Mouse (Mus musculus): ENCODE data around the gene Ajap1.

The Ajap1 gene

DNA sequence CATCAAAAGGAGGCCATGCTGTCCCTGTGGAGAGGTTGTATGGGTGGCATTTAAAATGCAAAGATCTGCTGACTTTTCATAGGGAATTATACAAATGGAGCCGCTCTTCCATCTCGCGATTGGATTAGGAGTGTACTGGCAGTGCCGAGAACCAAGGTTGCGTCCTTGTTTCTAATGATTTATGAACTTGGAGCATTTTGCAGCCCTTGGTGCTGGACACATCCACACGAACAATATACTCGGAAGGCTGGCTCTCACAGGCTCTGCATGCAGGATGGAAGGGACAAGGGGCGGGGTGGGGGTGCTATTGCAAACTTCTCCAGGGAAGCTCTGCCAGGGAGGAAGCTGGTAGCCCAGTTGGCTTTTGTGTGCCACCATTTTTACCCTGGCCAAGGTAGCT lies 31.1 kb downstream of the Ajap1 start:
- DNase-seq (ENCODE audit: low read depth), result no peak

GRCm38 (mm10) chr4:153442522-153442921 lies 40.1 kb downstream of the Ajap1 start:
- DNase-seq (ENCODE audit: low read depth), result no peak

- no peak for DNase-seq (ENCODE audit: low read depth)
These were observed 42.7 kb downstream of the Ajap1 start for GRCm38 (mm10) chr4:153439868-153440267.

GRCm38 (mm10) chr4:153439031-153439430 lies 43.6 kb downstream of the Ajap1 start:
- DNase-seq (ENCODE audit: low read depth), result no peak

DNA sequence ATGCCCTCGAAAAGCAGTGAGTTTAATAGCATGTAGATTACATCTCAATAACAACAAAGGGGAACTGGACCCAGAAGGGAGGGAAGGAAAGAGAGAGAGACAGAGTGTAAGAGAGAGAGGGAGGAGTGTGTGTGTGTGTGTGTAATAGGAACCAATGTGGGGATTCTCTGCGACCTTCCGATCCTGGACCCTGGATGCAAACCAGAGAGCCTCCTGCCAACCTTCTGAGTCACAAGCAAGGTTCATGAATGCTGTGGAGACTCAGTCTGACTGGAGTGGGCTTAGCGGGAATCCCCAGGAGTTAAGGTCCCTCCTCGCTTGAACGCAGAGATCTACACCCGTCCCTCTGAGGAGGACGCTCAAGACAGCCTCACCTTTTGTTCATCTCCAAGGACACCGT lies 45.4 kb downstream of the Ajap1 start:
- DNase-seq (ENCODE audit: low read depth), result no peak

DNA sequence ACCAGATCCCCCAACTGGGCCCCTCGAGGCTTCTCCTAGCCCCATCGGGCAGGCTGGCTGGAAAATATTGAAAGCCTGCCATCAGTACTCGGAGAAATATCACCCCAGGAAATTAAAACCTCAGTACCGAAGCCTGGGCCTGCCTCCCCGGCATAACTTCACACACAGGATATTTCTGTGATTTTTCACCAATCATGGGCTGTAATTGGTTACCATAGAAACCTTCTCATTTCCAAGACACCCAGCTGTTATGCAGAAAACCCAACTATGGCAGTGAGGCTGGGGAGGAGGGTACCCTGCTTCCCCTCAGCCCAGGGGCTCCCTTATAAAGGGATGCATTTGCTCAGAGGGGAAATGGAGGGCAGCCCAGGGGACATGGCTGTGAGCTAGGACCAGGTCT lies 46.7 kb downstream of the Ajap1 start:
- DNase-seq (ENCODE audit: low read depth), result no peak

DNA sequence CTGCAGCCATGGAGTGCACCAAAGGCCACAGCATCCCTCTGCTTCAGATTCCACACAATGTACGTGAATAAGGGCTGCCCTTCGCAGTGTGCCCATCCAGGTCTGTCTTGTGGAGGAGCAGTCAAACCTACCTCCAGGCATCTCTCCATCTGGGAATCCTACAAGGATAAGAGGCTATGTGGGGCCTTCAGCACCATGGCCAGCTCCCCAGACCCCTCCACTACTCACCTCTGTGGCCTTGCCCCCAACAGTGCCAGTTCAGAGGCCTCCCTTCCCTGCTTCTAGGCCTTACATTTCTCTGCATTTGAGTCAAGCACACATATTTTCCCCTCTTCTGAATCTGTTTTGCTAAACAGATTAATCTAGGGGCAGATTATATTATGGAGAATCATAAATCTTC lies 52.6 kb downstream of the Ajap1 start:
- DNase-seq (ENCODE audit: low read depth), result no peak

DNA sequence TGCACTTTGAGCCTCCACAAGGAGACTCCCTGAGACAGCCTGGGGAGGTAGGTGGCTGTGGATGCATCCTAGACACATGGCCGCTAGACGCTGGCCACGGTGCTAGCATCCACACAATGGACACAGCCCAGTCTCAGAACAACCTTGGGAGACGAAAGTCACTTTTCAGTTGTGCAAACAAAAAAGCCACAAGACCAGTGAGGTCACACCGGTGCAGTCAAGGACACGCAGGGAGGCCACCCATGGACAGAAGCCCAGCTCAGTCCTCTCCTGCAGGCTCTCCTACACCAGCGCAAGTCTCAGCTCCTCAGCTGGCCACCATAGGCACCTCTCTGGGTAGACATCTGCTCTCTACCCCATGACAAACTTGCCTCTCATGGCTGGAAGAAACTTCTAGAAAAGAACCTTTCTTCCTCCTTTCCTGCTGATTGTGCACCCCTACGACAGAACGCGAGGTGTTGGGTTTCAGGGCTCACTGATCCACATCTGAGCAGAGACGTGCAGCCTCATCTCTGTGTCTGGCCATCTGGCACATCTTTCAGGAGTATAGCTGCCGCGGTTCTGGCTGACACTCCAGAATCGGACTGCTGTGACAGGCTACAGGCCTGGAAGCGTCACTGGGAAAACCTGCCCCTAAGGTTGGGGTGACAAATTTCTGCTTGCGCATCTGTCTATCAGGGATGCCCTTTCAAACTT lies 56.5 kb downstream of the Ajap1 start:
- no peak for DNase-seq (ENCODE audit: low read depth)

- DNase-seq (ENCODE audit: low read depth), result no peak
These were observed 58.3 kb downstream of the Ajap1 start for GRCm38 (mm10) chr4:153424324-153424723.

DNA sequence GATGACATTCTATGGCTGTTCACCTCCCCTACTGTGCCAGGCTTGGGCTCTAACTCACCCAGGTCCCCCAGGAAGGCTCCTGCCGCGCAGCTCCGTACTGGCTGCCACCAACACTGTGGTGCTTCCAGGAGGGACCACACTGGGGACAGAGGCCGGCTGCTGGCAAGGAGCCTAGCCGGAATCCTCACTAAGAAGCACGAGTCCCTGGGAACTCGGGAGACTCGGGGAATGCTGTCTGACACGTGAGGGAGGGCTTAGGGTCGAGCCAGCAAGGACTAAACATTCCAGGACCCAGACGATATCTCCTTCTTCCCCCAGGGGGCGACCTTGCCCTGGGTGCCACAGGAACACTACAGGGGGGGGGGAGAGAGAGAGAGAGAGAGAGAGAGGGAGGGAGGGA lies 64.7 kb downstream of the Ajap1 start:
- DNase-seq (ENCODE audit: low read depth), result no peak

- no peak for DNase-seq (ENCODE audit: low read depth)
These were observed 65.3 kb downstream of the Ajap1 start for GRCm38 (mm10) chr4:153417164-153417896.

DNA sequence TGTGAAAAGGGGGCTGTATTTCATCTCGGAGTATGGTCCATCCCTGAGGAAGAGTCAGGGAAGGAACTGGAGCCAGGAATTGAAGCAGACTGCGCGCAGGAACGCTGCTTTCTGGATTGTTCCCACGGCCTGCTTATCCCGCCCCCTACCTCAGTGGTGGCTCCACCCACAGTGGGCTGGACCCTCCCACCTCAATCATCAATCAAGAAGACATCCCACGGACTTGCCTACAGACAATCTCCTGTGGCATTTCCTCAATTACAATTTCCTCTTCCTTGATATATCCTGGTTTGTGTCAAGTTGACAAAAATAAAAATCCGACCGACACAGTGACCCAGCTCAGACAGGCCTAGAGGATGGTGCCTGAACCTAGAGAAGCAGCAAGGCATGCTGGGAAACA lies 66.5 kb downstream of the Ajap1 start:
- DNase-seq (ENCODE audit: low read depth), result no peak

DNA sequence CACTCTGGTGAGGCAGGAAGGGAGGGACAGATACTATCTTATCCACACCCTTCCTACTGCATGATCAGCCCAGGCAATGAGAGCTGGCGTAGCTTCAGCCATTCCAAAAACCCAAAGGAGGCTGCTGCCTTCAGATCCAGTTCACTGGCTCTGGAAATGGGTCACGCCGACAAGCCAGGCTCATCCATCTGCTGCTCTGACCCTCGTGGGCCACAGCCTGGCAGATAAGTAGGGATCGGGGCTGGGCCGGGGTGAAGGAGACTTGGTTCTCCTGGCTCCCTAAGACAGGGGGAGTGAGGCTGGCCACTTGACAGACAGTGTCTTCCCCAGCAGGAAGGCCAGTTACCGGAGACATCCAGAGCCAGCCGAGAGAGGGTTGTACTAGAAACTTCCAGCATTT lies 84.2 kb downstream of the Ajap1 start:
- DNase-seq (ENCODE audit: low read depth), result no peak

- DNase-seq (ENCODE audit: low read depth), result no peak
These were observed 95.1 kb downstream of the Ajap1 start for GRCm38 (mm10) chr4:153387478-153387877.

DNA sequence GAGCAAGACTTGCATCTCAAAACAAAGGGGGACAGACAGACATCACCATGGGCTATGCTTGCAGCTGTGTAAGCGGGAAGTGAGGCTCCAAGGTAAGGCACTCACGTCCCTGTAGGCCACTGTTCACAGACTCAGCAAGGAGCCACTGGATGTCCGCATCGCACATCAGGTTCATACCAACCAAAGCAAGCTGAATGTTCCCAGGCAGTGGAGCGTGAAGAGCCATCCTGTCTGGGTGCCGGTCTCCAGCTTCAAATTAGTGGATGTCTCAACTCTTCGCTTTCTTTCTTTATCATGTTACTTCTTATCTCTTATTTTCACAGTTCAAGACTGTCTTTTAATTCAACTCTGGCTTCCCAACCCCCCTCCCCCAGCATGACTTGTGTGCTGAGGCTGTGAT lies 101.2 kb downstream of the Ajap1 start:
- no peak for DNase-seq (ENCODE audit: low read depth)

DNA sequence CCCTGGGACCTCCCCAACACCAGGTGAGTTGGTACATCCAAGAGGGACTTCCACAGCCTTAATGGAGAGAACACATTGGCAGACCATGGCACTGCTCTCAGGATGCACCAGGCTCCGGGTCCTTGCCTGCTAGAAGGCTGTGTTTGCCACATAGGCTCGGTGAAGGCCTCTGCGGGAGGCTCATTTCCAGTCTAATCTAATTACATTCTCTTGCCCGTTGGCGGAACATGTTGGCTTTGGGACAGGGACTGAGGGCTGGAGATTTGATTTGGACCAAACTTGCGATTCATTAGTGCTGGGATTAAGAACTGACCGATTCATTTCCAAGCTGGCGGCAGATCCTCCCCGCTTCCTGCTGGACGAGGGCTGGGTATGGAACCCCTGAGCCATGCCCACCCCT lies 101.7 kb downstream of the Ajap1 start:
- DNase-seq (ENCODE audit: low read depth), result no peak

GRCm38 (mm10) chr4:153377981-153378380 lies 104.6 kb downstream of the Ajap1 start:
- DNase-seq (ENCODE audit: low read depth), result no peak

GRCm38 (mm10) chr4:153374233-153374632 lies 108.4 kb downstream of the Ajap1 start:
- no peak for DNase-seq (ENCODE audit: low read depth)

- DNase-seq (ENCODE audit: low read depth), result no peak
These were observed 109.5 kb downstream of the Ajap1 start for GRCm38 (mm10) chr4:153373125-153373524.

- no peak for DNase-seq (ENCODE audit: low read depth)
These were observed 113.9 kb downstream of the Ajap1 start for GRCm38 (mm10) chr4:153368620-153369159.

- DNase-seq (ENCODE audit: low read depth), result no peak
These were observed 121.6 kb downstream of the Ajap1 start for GRCm38 (mm10) chr4:153360868-153361545.

- no peak for DNase-seq (ENCODE audit: low read depth)
These were observed 124.4 kb downstream of the Ajap1 start for GRCm38 (mm10) chr4:153358243-153358550.
